Mouse (Mus musculus) myocyte (in vitro differentiated cells): ENCODE measurements around the gene Olfr825.
"Not testable (repeated sequence)": the region's sequence is repeated elsewhere in the genome, so short reads cannot be mapped to it uniquely, and the experiment has no call there.

ENCODE experiments used
- CEBPB ChIP-seq: IDR thresholded peaks from 2 replicates; pipeline ENCODE4 v1.6.1; 2011; ENCODE audit warnings: mild to moderate bottlenecking, moderate library complexity; ENCODE audit not compliant: poor library complexity, insufficient read depth, severe bottlenecking
- E2F4 ChIP-seq: IDR thresholded peaks from one replicate; pipeline ENCODE4 v1.6.1; 2011; ENCODE audit warnings: mild to moderate bottlenecking, control low read depth, moderate library complexity; ENCODE audit not compliant: insufficient read depth
- MAX ChIP-seq: IDR thresholded peaks from one replicate; pipeline ENCODE4 v1.6.1; 2011; ENCODE audit warnings: low read depth, mild to moderate bottlenecking, control low read depth
- MYOD1 ChIP-seq, 3 experiments: IDR thresholded peaks; one replicate each; pipeline ENCODE4 v1.6.1; 2011; ENCODE audit warnings: control low read depth in 2 of 3, low read depth in 2 of 3, mild to moderate bottlenecking in 2 of 3, moderate library complexity in 1 of 3; ENCODE audit not compliant: insufficient read length in 2 of 3, control insufficient read depth in 1 of 3
- MYOG ChIP-seq, 3 experiments: IDR thresholded peaks; one replicate each; pipeline ENCODE4 v1.6.1; 2011; ENCODE audit warnings: control low read depth in 2 of 3, low read depth in 2 of 3, mild to moderate bottlenecking in 2 of 3; ENCODE audit not compliant: insufficient read length in 2 of 3, control insufficient read depth in 1 of 3, insufficient read depth in 1 of 3
- POLR2A ChIP-seq: IDR thresholded peaks from one replicate; pipeline ENCODE4 v1.6.1; 2011; ENCODE audit warnings: low read depth, mild to moderate bottlenecking, control low read depth, moderate library complexity; ENCODE audit not compliant: insufficient read length
- POLR2AphosphoS2 ChIP-seq: IDR thresholded peaks from one replicate; pipeline ENCODE4 v1.6.1; 2011; ENCODE audit warnings: low read depth, control low read depth; ENCODE audit not compliant: insufficient read length
- TCF3 ChIP-seq: IDR thresholded peaks from one replicate; pipeline ENCODE4 v1.6.1; 2011; ENCODE audit warnings: low read depth, control low read depth; ENCODE audit not compliant: insufficient read length
- USF1 ChIP-seq: IDR thresholded peaks from one replicate; pipeline ENCODE4 v1.6.1; 2011; ENCODE audit warnings: low read depth, mild to moderate bottlenecking, control low read depth, moderate library complexity

DNA sequence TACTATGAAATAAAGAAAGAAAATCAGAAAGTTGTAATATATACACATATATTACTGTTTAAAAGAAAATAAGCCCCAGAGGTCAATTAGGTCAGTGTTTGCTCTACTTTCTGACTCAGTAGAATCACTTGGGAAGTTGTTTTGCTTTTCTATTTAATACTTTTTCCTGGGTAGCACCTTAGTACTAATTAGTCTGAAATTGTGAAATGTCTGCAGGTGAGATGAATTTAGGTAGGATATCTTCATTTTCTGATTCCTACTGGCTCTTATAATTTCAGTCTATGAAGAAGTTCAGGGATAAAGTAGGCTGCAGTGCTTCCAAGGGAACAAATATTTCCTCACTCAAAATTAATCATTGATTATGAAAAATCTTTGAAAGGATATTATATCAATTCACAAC is 36.7 kb downstream of the Olfr825 start, which contains the start of gene Olfr824:
- not testable (repeated sequence) for TF ChIP-seq TCF3; POLR2A; MYOD1 (IDR thresholded peaks at IDR 0.05; ENCODE audit: control insufficient read depth in 1 of 3, insufficient read length in 2 of 3, low read depth in 2 of 3); MAX; CEBPB; POLR2AphosphoS2; USF1; E2F4; MYOG (IDR thresholded peaks at IDR 0.05; ENCODE audit: control insufficient read depth in 1 of 3, insufficient read depth in 1 of 3, insufficient read length in 2 of 3, low read depth in 2 of 3)
